Mouse (Mus musculus): ENCODE data around the gene Soga1. TPM values are rescaled to one million over a fixed set of nuclear protein-coding genes. Genes with fewer than 3 reads are reported as not detected.

Soga1 gene
- polyA plus RNA-seq, 1 experiment, result 2.1 TPM

DNA sequence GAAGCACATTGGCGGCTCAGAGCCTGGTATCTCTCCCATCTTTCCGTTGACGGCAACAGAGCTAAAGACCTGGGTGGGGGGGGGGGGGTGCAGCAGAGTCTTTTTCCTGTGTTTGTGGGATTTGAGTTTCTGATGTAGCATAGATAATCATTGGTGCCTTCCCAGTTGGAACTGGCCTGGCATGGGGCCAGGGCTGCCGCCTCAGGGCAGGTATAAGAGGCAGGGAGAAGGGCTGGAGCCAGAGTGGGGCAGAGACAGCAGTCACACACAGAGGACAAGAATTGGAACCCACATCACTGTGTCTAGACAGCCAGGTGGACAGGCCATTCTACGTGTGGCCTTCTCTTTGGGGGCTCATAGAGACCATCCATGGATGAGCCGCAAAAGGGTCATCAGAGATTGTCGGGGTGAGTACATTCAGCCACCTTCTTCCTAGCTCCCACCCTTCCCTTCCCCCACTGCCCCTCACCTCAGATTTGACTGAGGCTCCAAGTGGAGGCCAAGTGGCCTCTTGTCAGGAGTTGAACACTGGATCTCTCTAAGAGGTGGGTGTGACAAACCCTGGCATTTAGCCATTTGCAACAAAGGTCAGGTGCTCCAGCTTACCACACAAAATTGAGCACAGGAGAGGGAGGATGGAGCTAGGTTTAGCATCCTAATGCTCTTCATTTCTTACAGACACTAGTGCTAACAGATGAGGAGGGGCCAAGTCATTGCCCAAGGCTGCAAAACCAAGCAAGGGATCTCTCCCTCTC is 6.0 kb upstream of the Soga1 start:
- 82% methylated on average over 7 of the region's 7 CpGs for whole genome bisulfite sequencing
- DNase-seq (ENCODE audit: low read depth, low spot score), result peak; percentile 40

DNA sequence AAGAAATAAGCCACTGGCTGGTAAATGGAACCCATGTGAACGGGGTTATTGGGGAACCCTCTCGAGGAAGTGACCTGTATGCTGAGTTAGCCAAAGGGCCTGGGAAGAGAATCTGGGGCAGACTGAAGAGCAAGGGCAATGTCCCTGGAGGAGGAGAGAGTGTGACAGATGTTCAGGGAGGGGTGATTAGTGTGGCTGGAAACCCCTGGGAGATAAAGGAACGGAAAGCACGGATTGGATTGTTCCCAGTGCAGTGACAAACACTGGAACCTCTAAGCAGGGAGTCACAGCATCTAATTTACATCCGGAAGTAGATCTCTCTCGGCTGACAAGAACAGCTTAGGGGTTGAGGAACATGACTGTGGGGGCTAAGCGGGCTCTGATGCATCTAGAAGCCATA is 2.9 kb upstream of the Soga1 start:
- 57% methylated on average over 7 of the region's 7 CpGs for WGBS
- DNase-seq (ENCODE audit: low read depth, low spot score), result no peak

DNA sequence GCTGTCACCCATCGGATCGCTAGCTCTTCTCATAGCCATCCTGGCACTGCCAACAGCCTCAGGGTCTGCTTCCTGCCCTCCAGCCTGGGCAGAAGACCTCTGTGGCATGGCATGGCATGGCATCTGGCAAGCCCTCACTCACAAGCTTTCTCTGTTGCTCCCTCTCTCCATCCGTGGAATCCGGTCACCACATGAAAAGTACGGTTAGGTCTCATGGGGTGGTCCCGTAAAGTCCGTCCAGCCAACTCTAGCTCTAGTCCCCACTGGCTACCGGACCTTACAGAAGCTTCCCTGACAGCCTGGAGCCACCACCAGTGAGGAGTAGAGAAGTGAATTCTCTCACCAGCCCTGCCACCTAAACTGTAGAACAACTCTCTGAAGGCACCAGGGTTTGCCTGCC is 2.3 kb upstream of the Soga1 start:
- DNase-seq (ENCODE audit: low read depth, low spot score), result no peak
- 90% methylated on average over 8 of the region's 8 CpGs for WGBS

DNA sequence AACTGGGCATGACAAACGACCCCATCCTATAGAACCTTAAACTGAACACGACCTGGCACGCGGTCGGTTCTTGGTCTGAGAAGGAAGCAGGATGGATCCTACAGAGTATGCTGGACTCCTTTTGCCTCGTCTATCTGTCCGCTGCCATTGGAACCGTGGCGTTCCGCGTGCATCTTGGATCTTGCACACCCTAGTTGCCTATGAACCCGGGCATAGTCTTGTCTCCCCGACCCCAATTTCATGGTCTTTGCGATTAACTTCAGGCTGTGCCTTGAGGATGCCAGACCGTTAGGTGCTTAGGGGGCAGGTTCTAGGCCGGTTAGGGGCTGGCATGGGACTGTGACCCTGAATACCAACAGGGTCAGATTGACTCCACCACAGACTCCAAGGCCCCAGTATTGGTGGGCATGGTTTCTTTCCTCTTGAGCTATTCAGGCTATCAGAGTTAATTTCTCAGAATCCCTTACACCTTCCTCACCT is 687 bp upstream of the Soga1 start:
- WGBS, result 21% methylated on average over 16 of the region's 16 CpGs
- DNase-seq (ENCODE audit: low read depth, low spot score), result no peak

DNA sequence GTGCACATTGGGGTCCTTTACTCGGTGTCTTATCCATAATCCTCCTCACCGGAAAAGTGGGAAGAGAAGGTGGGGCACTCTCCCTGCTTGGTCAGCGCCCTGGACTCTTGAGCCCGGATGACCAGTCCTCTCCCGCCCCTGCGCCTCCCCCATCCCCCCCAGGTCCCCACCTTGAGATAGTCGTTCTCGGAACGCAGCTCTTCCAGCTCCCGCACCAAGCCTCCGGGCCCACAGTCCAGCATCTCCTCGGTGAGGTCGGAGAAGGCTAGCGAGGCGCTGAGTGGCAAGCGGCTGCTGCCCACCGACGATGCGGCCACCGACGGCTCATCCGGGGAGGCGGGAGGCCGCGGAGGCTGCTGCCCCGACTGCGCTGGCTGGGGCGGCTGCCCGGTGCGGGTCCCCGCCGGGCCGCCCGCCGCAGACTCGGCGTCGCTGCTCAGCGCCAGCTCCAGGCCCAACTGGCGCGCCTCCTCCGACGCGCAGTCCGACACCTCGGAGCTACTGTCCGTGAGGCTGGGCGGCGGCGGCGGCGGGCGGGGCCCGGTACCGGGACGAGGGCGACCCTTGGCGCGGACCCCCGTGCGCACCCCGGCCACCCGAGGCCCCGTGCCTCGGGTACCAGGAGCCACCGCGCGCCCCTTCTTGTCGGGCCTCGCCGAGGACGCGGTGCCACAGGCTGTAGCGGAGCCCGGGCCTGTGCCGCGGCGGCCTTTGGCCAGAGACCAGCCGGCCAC is 828 bp downstream of the Soga1 start:
- WGBS, result 2% methylated on average over 79 of the region's 79 CpGs
- no peak for DNase-seq (ENCODE audit: low read depth, low spot score)

DNA sequence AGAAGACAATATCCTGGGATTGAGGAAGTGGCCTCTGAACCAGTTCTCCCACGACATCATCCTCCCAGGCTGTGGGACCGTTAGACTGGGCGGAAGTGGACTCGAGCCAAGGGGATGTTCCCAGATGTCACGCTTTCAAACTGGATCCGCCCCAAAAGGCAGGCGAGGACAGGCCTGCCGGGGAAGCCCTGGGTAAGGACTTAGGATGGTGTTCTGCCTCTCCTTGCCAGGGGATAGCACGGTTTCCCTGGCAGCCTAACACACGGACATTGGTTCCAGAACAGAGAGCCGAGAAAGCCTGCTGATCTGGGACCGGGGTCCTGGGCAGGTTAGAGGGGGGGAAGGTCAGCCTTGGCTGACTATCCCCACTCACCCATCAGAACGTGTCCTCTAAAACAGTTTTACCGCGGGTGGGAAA is 1.4 kb downstream of the Soga1 start:
- whole genome bisulfite sequencing, result 3% methylated on average over 15 of the region's 15 CpGs
- no peak for DNase-seq (ENCODE audit: low read depth, low spot score)

DNA sequence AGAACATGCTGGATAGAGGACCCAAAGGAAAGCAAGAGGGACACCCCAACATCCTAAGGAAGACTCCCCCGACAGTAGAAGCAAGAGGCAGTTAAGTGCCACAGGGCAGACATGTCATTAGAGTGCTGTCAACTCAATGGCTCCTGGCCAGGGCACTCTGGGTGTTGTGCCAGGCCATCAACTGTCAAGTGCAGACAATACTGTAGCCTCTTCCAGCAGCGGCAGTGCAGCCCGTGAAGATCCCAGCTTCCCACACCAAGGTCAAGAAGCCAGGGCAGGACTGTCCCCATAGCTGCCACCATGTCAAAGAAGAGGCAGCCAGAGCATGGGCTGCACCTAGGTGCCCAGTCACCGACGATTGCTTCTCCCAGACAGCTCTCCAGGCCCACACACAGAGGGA is 1.9 kb downstream of the Soga1 start:
- DNase-seq (ENCODE audit: low read depth, low spot score), result no peak
- WGBS, result 26% methylated on average over 5 of the region's 5 CpGs

DNA sequence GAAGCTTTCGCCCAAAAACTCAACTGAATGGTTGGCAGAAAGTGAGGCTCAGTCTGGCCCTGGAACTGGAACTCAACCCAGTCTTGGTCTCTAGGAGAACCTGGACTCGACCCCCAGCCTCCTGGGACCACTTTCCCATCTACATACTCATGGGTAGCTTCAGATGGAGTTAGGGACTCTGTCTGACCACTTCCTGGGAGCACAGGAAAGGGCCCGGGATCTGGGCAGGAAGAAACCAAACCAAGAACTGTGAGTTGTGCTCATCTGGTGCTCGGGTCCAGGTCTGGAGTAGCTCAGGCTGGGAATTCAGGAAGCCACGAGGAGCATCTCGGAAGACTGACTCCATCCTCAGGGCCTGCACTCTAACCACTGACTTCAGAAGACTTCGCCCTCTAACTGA is 2.5 kb downstream of the Soga1 start:
- 73% methylated on average over 7 of the region's 7 CpGs for WGBS

DNA sequence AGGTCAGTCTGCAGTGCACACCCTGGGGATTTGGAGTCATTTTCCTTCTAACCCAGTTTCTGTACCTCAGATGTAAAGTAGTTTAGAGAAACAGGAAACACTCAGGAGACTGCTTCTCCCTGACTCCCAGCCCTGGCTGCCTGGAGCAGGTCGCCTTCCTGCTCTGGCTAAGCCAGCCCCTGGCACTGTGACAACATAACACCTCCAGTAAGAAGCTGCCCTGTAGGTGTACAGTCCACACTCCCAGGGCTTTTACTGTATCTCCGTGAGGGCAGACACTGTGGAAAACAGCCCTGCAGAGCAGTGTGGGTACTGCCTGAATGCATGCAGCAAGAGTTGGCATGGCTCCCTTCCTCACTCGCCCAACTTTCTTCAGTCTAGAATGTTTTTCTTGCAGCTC is 3.4 kb downstream of the Soga1 start:
- DNase-seq (ENCODE audit: low read depth, low spot score), result no peak
- WGBS, result 10% methylated on average over 3 of the region's 3 CpGs

More for the DNA sequence above, 2.5 kb downstream of the Soga1 start:
- no peak for DNase-seq (ENCODE audit: low read depth, low spot score)

DNA sequence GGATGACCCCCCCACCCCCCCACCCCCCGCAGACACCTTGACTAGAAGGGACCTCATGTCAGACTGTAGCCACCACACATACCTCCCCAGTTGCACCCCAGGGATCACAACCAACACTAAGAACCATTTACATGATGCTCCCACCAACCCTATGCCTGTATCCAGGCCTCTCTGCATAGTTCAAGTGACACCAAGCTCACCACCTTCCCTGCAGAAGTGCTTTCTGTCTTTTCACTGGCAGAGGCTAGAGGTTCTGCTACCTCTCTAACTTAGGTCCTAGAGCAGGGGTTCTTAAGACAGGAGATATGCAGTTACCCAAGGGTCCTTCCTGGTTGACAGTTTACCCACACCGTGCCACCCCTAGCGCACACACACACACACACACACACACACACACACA is 3.8 kb downstream of the Soga1 start:
- DNase-seq (ENCODE audit: low read depth, low spot score), result no peak
- 59% methylated on average over 3 of the region's 3 CpGs for WGBS

DNA sequence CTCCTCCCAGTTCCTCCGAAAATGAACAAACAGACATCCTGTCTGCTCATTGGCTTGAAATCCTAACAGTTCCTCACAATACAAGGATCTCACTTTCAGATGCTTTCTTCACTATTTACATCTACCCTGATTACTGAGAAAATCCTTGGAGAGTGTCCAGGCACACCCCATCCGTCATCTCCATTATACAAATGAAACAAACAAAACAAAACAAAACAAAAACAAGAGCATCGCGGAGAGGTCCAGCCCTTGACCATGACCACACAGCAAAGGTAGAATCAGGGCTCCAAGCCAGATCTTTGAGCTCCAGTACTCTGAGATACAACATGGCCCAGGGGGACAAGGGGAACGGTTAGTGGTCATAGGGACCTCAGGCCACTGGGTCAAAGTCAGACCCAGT is 4.3 kb downstream of the Soga1 start:
- DNase-seq (ENCODE audit: low read depth, low spot score), result no peak
- WGBS, result 70% methylated on average over 5 of the region's 5 CpGs

DNA sequence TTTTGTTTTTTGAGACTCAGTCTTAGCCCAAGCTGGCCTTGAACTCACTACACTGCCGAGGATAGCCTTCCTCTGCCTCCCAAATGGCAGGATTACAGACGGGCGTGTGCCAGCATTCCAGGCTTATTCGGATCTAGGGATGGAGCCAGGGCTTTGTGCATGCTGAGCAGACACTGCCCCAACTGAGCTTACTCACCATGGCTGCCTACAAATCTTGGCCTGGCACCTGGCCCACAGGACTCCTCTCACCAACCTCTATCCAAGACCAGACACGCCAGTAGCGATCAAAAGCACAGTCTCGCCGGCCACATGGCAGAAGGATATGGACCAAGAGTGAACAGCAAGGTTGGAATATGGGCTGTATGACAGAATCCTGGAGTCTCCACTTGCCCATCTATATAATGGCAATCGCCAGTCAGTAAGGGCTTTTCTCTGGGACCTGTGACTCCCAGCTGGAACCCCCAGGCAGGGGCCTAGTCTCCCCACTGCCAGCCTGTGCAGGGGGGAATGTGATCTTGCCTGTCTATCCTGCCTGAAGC is 4.8 kb downstream of the Soga1 start:
- DNase-seq (ENCODE audit: low read depth, low spot score), result no peak
- WGBS, result 61% methylated on average over 9 of the region's 9 CpGs

DNA sequence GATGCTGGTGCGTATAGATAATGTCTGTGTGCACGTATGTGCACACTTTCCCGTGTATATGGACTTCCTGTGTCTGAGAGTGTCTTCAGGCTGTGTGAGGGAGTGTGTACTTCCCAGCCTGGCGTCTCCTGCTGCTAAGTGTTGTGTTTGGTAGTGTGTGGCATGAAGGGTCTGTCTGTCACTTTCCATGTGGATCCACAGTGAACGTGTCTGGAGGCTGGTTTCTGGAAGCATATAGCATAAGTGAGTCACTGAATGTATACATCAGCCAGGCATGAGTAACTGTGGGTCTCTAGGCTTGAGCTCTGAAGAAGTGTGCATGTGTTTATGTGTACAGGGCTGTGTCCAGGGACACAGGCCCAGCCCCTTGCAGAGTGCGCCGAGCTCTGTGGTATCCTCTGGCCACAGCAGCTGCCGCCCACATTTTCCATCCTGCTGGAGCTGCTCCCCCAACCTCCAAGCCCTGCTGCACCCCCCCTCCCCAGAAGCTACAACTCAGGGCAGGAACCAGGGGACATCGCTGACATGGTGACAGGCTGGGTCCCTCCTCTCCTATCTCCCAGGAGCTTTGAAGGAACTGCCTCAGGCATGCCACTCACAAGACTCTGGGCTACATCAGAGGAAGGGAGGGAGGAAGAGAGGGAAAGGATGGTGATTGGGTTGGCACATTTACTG is 5.5 kb downstream of the Soga1 start:
- DNase-seq (ENCODE audit: low read depth, low spot score), result no peak
- WGBS, result 74% methylated on average over 9 of the region's 9 CpGs

DNA sequence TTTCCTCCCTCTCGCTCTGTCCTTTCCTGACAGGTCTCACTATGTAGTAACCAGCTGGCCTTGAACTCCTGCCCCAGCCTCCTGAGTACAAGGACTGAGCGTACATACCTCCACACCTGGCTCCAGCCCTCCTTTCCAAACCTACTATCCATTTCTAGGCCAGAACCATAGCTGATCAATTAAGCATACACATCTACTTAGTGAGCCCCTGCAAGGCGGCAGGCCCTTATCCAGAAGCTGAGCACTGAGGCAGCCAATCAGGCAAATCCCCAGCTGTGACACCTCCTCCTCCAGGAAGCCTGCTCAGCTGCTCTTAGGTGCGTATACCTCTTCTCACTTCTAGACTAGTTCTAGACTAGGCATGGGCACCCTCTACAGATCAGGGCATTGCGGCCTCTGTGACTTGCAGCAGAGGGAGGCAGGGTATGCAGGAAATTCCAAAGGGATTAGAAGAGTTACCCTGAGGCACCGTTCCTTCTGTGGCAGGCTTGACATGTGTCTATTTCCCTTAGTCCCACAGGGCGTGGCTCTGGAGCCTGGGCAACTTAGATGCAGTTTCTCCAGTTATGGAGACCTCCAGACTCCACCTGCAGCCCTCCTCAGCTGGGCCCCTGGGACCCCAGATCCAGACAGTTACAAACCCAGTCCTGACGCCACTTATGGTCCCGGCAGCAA is 6.6 kb downstream of the Soga1 start:
- WGBS, result 71% methylated on average over 9 of the region's 9 CpGs
- no peak for DNase-seq (ENCODE audit: low read depth, low spot score)

DNA sequence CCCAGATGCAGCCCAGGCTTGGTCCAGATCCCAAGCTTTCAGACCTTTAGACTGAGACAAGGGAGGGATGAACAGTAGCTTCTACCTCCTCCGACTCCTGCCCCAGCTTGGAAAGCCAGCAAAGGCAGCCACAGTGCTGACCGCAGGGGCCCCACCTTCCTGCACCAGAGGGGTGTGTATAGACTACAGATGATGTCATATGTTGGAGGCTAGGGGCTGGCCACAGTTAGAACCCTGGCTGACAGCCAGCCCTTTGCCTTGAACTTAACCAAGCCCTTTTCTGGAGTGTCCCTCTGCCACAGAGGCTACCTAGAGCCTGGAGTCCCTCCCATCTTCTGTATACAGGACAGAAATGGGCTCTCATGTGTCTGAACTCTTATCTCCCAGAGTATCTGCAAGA is 7.5 kb downstream of the Soga1 start:
- WGBS, result 5% methylated on average over 2 of the region's 2 CpGs
- no peak for DNase-seq (ENCODE audit: low read depth, low spot score)

DNA sequence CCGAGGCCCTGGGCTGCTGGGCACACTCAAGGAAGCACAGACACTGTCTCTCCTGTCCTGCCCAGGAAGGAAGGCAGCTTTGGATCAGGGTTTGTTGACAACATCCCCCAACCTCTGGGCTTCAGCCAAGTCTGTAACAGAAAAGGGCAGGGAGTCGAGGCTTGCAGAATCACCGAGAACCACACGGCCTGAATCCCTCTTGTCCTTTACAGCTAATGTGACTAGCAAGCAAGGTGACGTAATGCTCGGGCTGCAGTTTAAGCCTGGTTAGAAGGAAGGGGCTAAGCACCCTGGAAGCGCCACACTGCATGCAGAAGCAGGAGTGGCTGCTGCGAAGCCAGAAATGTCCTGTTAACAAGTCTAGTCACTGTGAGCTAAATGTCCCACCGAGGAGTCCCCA is 8.7 kb downstream of the Soga1 start:
- 29% methylated on average over 9 of the region's 9 CpGs for WGBS
- no peak for DNase-seq (ENCODE audit: low read depth, low spot score)

DNA sequence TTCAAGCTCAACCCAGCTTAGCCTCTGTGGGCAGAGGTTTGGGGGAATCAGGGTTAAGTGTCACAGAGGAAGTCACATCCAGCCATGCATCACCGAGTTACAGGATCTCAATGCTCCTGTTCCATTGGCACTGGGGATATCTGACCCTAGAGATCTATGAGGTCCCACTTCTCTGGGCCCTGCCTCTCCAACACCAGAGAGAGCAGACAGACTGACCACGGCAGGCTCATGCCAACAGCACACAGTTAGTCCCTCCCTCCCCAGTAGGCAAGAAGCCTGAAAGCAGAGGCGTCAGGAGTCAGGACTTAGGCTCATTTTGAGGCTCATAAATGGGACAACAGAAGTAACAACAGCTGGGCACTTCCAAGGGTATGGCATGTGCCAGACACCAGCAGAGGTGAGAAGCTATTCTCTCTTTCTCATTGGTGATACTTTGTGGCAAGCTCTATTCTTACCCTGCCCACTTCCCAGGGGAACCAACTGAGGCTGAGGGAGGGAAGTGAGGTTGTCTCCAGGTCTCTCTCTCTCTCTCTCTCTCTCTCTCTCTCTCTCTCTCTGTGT is 9.2 kb downstream of the Soga1 start:
- DNase-seq (ENCODE audit: low read depth, low spot score), result no peak
- 43% methylated on average over 3 of the region's 3 CpGs for WGBS

DNA sequence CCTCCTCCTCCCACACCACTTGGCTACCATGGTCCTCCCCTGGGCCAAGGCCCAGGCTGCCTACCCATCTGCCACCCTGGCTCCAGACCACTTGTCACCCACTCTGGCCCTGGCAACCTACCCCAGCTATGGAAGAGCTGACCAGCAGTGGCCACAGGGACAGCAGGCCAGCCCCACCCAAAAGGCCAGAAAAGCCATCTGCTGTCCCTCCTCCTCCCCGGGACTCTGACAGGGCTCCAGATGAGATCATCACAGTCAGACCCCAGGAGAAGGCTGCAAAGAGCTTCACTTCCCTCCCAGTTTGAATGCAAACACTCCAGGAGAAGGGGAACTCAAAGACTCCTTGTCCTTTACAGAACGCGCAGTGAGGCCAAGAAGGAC is 9.7 kb downstream of the Soga1 start:
- no peak for DNase-seq (ENCODE audit: low read depth, low spot score)
- WGBS, result 53% methylated on average over 3 of the region's 3 CpGs

DNA sequence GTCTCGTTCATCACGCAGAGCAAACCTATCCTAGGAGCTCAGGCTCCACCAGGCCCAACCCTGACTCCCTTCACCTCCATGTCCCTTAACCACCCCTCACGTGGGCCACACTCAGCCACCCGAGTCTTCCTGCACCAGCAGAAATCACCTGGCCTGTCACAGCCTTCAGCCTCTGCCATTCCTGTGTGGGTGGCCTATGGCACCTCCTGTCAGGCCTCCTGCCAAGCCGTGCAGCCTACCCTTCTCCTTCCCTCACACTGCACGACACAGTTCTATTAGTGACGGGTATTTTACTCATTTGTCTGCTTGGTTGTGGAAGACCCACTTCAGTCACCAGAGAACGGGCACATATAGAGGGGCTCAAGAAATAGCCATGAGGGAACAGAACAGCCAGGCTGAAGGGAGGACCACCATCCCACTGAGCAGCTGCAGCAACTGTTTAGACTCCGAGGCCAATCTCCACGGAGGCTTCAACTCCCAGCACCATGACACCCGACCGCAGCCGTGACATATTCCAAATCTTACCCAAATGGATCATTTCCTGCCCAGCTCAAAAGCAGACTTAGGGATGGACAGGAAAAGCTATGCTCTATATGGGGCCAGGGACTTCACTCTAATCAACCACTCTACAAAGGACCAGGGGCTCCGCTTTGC is 10.2 kb downstream of the Soga1 start:
- no peak for DNase-seq (ENCODE audit: low read depth, low spot score)
- 73% methylated on average over 14 of the region's 14 CpGs for WGBS
